Mouse (Mus musculus): Measurements from ENCODE around the gene Phc2.
A peak's percentile ranks its signal among the peaks of the same experiment; 100 is the strongest.

The Phc2 gene

GRCm38 (mm10) chr4:128788108-128788507, 133.6 kb downstream of the Phc2 start:
- DNase-seq = no peak

GRCm38 (mm10) chr4:128789646-128790045, 135.1 kb downstream of the Phc2 start:
- DNase-seq = no peak

GRCm38 (mm10) chr4:128793710-128794109, 139.2 kb downstream of the Phc2 start:
- no peak for DNase-seq

- no peak for DNase-seq
Measured at GRCm38 (mm10) chr4:128794198-128794597, 139.7 kb downstream of the Phc2 start.

- peak; percentile 68 for DNase-seq
Measured at GRCm38 (mm10) chr4:128795596-128795995, 141.1 kb downstream of the Phc2 start.

- no peak for DNase-seq
Measured at GRCm38 (mm10) chr4:128796788-128797187, 142.3 kb downstream of the Phc2 start.

GRCm38 (mm10) chr4:128801675-128802465, 147.4 kb downstream of the Phc2 start:
- DNase-seq = no peak

All from thymus, postnatal 4 days (tissue).